Mouse (Mus musculus) liver, postnatal 0 days (tissue): ENCODE measurements around the gene Spsb3.

Source experiments
- CTCF ChIP-seq: sonication (generic); IDR thresholded peaks from 2 replicates; pipeline ENCODE4 v1.5.1; 2016; ENCODE audit warnings: antibody characterized with exemption, low read depth
- EP300 ChIP-seq: IDR thresholded peaks from 2 replicates; pipeline ENCODE4 v1.6.1; 2016; ENCODE audit warnings: antibody characterized with exemption, low read depth, mild to moderate bottlenecking

DNA sequence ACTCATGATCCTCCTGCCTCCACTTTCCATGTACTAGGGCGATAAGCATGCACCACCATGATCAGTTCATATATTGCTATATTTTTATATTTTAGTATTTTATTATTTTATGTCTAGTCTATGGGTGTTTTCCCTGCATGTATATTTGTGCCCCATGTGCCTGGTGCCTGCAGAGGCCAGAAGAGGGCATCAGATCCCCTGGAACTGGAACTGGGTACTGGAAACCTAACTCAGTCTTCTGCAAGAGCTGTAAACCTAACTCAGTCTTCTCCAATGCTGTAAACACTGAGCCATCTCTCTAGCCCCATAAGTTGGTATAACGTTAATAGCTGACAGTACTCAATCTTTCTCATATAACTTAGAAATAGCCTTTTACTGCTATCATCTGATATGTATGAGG, 43.8 kb upstream of the Spsb3 start:
- TF ChIP-seq CTCF, result peak; percentile 70
- no peak for TF ChIP-seq EP300
